Mouse (Mus musculus) c-Kit-positive CD71-positive TER-119-negative erythroid progenitor cells, embryonic 14.5 days (primary cell): ENCODE measurements around the gene Exoc2.
A peak's percentile ranks its signal among the peaks of the same experiment; 100 is the strongest.

ENCODE experiments used
- DNase-seq: peaks from one replicate; pipeline ENCODE4 v3.0.0-alpha.2; 2013; ENCODE audit warnings: low read depth

Gene Exoc2

DNA sequence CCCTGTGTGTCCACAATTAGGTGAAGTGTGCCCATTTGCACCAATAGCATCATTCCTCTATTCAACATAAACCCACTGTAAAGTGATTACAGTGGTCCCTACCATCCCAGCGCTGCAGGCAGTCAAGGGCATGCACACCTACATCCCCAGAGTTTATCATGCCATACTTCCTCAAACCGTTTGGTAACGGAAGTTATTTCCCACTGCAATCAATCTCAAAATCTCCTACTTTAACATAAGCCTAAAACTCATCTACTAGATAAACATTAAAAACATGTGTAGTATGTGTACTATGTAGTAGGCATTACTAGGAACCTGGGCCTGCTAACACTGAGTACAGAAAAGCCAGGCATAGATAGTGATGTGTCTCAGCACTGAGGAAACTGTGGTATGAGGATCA, 2.8 kb downstream of the Exoc2 start:
- DNase-seq = no peak

DNA sequence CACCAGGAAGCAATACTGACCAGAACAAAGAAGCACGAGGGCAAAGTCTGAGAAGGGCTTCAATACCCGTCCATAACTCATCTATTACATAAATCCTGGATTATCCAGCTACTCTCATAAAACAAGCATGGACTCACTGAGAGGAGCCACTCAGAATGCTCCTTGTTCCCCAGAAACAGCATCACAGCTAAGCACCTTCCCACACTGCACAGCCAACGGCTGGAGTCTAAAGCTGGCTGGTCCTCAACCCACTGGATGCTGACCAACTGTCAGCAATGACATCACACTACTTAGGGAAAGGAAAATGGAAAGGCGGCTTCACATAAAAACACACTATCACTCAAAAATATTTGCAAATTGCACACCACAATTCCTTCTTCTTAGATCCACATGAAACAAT, 5.6 kb downstream of the Exoc2 start:
- no peak for DNase-seq

DNA sequence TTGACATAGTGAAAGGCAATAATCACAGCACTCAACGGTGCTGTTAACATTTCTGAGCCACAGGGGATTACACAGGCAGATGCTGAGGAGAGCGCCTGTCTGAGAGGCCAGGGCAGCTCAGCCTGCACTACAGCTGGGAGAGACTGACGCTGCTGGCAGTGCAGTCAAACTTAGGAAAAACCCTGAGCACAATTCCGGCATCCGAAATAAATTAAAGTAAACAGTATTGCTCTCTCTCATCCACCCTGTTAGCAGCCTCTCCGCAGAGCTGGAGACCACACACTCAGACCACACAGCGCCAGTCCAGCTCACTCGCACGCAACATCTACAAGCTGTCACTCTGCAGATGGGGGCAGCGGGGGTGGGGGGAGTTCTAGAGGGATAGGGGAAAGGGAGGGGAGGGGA, 7.4 kb downstream of the Exoc2 start:
- no peak for DNase-seq

DNA sequence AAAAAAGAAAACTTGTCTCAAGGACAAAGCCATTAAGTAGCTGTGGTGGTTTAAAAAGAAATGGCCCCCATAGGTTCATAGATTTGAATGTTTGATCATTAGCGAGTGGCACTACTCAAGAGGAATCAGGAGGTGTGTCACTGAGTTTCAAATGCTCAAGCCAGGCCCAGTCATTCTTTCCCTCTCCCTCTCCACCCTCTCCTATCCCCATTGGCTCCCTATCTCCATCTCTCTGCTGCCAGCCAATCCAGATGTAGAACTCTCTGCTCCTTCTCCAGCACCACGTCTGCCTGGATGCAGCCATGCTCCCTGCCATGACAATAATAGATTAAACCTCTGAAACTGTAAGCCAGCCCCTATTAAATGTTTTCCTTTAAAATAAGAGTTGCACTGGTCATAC, 12.0 kb downstream of the Exoc2 start:
- DNase-seq = no peak

DNA sequence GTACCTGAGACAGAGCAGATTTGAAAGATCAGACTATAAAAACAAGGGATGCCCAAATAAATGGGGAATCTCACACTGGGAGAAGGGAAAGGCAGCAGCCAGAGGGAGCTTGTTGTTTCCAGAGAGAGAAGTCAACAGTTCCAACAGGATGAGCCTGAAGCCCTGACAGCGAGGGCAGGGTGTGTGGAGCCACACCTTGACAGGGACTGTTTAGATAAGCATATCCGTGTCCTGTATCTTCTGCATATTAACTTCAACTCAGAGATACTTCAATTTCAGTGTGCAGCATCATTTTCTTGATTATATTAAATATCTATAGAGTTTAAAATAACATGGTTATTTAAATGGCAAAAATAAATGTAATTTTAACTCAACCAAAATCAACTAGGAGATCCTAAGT, 13.2 kb downstream of the Exoc2 start:
- peak; percentile 28 for DNase-seq

DNA sequence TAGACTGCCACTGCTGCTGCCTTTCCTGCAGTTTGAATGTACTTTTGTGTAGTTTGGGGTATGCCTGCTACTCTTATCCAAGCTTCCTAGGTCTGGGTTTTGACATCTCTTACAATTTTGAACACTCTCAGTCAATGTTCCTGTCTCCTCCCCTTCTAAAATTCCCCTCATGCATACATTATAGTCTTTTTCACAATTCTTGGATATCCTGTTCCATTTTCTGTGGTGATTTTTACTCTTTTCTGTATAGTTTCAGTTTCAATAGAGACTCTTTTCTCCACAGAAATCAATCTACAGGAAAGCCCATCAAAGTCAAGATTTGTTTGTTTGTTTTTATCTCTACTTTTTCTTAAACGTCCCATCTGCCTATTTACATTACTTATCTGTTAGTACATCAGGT, 20.3 kb downstream of the Exoc2 start:
- DNase-seq = no peak

DNA sequence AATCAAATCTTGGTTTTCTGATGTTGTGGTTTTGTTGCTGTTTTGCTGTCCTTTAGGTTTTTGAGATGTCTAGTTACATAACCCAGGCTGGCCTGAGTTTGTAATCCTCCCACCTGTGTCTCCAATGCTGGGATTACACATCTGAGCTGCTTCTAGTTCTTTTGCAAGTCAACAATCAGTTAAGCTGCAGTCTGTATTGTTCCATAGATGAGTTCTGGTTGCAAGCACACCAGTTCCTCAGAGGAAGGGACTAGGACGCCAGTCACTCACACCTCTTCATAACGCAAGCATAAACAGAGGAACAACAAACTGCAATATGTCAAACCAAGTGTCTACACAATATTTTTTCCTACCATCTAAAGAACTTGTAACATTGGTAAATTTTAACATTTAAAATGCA, 21.8 kb downstream of the Exoc2 start:
- DNase-seq = no peak

DNA sequence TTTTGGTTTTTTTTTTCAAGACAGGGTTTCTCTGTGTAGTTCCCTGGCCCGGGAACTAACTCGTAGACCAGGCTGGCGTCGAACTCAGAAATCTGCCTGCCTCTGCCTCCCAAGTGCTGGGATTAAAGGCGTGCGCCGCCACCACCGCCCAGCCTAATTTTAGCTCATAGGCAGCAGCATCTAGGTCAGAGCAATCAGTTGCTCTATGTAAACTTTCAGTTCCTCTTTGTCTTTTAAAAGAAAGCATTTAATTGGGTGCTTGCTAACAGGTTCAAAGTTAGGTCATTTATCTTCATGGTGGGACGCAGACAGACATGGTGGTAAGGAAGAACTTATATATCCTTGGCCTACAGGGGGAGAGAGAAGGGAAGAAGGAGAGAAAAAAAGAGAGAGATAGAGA, 24.7 kb downstream of the Exoc2 start:
- no peak for DNase-seq

DNA sequence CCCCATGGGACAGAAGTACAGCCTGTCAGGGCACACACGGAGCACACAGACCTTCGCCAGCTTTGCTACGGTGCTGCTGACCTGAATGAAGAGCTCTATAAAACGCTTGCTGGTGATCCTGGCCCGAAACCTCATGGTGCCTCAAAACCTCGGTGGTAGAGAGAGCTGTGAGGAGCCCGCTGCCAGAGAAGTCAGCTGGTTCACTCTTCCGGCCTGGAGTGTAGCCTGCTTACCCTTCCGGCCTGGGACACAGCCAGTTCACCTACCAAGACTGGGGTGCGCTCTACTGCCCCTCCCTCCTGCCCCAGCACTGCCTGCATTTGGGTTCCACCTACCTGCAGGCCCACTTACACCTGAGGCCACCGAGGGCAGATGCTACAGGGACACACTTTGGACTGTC, 26.4 kb downstream of the Exoc2 start, which contains the start of gene Hus1b:
Gene Hus1b, minus strand, starts transcription at position 220 of the 400 bp plus-strand sequence.
- no peak for DNase-seq

DNA sequence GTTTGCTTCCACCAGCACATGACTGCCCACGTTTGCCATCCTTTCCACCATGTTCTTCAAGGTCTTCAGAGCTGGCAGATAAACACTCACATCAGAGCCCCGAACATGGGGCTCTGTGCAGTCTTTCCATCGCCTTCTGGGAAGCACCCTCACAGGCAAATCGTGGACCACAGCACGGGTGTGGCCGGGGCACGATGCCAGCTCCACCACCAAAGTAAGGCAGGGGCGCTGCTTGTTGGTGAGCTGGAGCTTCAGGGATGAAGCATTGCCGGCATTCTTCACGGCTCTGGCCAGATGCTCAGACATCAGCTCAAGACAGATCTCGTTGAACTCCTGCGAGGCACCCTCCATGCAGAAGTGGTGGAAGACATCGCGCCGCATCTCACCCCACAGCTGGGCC, 26.8 kb downstream of the Exoc2 start:
- no peak for DNase-seq

DNA sequence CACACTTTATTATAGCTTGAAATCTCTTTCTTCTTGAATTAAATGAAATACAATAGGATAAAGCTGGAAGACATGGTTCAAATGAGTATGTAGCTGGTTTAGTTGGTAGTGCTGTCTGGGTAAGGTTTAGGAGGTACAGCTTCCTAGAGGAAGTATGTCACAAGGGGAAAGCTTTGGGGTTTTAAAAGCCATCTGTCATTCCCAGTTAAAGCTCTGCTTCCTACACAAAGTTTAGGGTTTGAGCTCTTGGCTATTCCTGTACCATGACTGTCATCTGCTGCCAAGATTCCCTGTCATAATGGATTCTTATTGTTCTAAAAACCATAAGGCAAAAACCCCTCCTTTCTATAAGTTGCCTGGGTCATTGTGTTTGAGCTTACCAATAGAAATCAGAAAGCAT, 28.1 kb downstream of the Exoc2 start:
- DNase-seq = no peak

DNA sequence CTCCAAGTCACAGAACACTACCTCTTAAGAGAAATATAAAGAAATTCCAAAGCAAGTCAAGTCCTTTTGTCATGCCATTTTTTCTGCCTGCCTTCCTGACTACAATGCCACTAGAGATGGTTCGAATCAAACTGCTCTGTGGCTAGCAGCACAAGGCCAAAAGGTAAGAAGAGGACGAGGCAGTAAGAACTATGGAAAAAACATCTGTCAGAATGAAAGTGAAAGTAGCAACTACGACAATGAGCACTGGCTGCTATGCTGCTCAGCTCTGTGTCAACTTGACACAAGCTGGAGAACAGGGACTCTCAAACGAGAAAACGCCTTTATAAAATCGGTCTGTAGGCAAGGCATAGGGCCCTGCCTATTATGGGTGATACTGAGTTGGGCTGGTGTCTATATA, 40.9 kb downstream of the Exoc2 start:
- DNase-seq = no peak

DNA sequence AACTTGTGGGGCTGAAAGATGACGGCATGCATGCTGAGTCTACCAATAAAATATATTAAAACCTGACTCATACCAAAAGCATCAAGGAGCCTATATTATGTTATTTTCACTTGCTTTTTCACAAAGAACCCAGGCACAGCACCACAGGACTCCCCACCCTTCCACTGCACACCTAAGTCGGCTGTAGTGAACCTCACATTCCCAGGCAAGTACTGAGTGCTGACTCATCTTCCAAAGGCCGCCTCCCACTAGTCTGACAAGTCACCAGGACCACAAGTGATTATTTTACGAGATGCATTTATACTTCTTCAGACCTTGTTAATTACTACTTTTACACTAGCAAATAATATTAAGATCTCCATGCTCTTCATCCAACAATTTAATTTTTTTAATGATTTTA, 42.3 kb downstream of the Exoc2 start:
- no peak for DNase-seq

DNA sequence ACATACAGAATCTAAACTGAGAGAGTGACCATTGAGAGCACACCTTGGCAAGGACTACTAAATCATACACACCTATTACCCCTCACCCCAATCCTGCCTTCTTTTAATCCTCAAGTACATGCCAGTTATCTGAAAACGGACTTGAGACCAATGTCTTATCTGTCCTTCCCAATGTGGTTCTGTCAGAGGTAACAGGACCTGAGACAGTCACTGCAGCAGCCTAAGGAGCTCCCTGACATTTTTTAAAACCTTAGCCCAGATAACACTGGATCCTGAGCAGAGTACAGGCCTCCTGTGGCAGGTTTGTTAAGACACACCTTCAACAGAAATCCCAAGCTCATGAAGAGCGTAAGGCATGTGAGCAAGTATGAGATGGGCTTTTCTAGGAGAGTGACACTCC, 44.8 kb downstream of the Exoc2 start:
- peak; percentile 16 for DNase-seq

DNA sequence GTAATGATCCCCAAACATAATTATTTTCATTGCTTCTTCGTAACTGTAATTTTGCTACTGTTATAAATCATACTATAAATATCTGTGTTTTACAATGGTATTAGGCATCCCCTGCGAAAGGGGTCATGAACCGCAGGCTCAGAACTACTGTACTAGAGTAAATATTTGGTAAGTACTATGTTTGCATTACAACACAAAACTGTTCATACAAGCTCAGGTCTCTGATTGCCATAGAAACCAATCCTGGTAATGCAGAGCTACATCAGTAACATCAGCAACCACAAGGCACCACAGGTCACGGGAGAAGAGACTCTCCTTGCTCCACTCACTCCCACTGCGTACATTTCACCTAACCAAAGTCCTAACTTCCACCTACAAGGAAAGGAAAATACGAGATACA, 49.6 kb downstream of the Exoc2 start:
- no peak for DNase-seq

DNA sequence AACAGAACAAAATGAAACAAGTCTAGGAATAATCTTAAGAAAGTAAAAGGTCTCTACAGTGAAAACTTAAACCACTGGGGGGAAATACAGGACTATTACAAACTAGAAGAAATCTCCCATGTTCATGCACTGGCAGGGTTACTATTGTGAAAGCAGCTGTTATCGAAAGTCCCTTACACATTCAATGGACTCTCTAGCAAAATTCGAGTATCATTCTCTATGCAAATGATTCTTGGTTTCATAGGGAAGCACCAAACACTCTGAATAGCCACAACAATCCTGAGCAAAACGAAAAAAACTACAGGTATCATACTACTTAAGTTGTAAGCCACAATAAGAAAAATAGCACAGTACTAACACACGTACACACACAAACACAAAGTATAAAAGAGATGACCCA, 52.0 kb downstream of the Exoc2 start:
- no peak for DNase-seq

DNA sequence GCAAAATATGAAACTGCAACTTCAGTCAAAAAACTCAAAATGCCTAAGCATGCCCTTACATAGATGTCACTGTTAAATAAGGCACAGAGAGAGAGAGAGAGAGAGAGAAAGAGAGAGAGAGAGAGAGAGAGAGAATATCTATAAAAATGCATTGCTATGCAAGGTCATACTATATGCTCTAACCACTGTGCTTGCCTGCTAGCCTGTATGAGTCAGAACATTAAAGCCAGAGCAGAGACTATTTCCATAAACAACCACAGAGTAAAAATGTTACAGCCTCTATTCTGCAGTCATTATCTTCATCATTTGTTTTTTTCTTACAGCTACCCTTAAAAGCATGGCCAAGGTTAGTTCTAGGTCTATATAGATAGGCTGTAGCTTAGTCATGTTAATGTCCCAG, 60.1 kb downstream of the Exoc2 start:
- DNase-seq = no peak

DNA sequence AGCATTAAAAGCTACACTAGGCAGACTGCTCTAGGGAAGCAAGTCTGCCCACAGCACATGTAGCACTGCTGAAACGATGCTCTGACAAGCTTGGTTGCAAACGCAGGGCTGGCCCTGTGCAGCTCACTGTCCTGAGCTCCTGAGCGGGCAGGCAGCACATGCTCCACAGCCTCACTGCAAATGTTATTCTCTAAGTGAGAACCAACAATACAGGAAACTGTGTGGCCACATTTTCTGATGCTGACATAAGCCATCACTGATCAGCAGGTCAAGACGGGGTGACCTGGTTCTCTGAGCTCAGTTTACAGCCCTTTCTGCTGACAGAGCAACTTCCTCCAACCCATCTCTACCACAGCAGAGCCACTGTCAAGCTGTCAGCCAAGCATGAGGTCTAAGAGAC, 60.9 kb downstream of the Exoc2 start:
- no peak for DNase-seq

DNA sequence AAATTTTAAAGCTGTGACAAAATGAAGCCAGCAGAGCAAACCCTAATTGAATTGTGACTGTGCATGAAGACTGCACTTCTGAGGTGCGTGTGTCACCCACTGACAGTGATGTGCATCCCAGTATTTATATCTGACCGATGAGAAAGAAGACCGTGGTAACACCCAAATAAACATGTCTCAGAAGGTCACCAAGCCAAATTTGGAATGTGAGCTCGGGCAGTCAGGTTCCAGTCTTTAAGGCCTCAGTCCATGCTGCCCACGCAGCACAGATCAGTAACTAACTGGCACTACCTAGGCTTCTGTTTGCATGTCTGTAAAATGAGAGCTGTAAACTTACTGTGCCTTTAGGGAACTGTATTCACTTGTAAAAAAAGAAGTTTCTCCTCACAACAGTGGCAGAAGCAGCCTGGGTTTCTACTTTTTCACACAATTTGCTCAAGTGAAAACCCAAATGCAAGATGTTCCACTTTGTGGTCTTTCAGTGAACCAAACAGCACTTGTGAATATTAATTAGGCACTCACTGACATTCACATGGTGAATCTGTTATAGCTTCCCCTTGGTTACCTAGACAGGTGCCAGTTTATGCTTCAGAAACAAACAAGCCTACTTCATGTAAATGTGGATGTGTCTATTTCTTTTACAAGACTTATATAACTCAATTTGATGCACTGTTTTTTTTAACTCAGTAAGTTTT, 61.8 kb downstream of the Exoc2 start:
- no peak for DNase-seq

DNA sequence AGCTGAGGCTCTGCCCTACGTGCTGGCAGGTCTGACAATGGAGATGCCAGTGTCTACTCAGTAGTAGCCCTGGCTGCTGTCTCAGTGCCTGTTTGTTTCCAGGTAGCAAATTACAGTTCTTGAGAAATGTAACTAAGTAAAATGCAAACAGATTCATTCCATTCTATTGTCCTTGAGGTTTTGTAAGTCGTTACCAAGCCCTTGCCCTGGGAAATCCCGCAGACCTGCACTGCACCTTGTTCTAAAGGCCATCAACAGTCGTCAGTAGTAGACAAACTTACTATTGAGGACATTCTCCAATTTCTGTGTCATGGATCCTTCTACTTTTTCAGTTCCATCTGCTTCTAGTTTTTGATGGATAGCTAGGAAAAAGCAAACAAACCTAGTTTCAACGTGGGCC, 63.0 kb downstream of the Exoc2 start:
- no peak for DNase-seq

DNA sequence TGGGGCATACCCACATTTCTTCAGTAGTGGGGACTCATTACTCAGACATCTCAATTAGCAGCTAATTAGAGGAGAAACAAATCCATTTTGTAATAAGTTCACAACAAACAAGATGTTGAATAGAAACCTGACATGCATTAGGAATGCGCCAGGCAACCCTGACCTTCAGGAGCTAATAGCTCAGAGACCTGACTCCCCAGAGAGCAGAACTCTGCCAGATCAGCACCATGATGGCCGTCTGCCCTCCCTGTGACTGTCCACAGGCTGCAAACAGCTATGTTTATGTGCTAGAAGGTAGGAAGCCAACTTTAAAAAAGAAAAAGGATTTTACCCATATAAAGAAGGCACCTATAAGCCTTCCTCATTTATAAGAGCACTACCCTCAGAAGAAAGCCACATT, 71.6 kb downstream of the Exoc2 start:
- DNase-seq = no peak

DNA sequence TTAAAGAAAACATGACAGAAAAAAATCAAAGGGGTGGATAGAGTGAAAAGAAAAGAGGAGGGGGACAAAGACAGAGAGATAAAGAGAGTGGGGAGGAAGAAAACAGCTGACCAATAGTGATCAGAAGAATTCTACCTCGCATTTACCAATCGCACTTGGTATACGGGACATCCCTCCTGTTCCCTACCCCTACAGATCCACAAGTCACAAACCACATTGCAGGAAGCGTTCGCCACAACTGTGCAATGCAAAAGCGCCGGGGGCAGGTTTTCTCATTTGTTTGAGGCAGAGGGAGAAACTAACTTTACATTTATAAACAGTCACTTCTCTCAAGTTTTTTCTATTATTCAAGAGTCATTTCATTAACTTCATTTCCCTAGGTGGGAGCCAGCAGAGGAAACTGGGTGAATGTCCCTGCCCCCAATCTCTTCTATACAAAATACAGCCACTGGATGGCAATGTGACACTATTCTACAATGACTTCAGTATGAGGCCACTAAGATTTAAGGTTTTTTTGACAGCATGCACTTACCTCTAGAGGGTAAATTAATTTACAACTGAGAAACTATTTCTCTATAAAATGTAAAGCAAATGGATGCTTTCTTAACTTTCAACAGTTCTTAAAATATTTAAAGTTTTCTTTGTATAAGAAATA, 72.4 kb downstream of the Exoc2 start:
- no peak for DNase-seq

DNA sequence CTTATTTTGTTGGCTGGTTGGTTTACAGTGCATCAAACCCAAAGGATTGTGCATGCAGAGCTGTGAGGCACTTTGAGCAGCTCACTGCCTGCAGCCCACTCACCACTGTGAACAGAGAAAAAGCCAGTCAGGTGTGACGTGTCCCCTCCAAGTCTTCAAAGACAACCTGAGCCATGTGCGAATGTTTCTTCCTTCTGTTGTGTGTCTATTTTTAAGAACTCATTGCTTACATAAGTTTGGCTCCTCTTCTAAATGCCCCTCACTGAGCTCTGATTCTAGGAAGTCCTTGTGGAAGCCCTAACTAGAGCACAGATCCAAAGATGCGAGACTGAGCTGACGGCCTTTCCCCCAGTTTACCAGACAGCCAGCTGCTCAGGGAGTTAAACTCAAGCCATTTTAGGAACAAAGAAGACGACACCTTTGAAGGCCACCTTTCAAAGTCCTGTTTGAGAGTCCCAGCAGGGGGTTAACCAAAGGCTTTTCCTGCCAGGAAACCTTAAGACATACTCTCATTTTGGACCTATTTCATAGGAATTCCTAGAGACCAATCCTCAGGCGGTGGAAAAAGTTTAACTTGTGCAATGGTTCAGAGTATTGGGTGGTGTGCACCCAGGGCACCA, 79.8 kb downstream of the Exoc2 start:
- DNase-seq = no peak

DNA sequence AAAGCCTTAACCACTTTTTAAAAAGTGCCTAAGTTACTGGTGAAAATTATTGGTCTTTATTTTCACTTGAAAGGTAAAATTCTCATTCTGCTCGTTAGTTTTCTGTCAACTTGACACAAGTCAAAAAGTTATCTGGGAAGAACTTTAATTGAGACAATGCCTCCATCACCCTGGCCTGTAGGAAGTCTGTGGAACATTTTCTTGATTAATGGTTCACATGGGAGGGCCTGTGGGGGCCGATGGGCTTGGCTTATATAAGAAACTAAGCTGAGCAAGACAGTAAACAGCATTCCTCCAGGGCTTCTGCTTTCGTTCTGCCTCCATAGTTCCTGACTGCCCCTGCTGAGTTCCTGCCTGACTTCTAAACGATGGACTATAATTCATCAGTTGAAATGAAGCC, 81.6 kb downstream of the Exoc2 start:
- DNase-seq = no peak
